Mouse (Mus musculus) liver, embryonic 14.5 days (tissue): ENCODE measurements around the gene Smchd1.

ENCODE experiments used
- CTCF ChIP-seq: IDR thresholded peaks from 2 replicates; pipeline ENCODE4 v1.5.1; 2016; ENCODE audit warnings: antibody characterized with exemption, low read depth, control low read depth
- EP300 ChIP-seq: IDR thresholded peaks from 2 replicates; pipeline ENCODE4 v1.6.1; 2016; ENCODE audit warnings: antibody characterized with exemption, low read depth

DNA sequence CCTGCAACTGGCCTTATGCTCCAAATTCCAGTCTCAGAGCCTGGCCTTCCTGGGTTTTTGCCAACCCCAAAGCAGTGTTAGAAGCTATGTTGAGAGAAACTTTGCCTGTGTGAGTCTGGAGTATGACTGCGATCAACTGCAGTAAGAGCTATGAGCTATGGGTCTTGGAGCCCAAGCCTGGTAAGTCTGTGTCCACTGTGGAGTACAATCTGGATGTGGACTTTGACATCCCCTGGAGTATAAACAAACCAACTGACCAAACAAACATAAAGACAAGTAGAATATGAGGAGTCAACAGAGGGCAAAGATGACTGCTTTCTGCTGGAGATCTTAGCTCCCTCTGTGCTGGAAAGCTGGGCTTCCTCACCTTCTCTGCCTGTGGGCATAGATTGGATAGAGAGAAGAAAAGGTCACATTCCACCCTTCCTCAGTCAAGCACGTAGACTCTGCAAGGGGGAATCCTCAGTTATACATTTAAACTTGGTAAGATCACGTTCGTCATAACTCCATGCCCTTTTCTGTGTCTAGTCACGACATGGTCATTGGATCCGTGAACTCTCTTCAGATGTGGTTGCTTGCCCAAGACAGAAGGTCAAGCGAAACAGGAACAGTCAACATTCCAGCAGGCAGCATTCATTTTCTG, 8.4 kb upstream of the Smchd1 start:
- no peak for TF ChIP-seq EP300
- TF ChIP-seq CTCF = no peak
